Mouse (Mus musculus) C2C12 (cell line): ENCODE measurements around the gene Ptprn2.

ENCODE experiments used
- CTCF ChIP-seq: IDR thresholded peaks from one replicate; pipeline ENCODE4 v1.5.1; 2011; ENCODE audit not compliant: control insufficient read depth, insufficient read depth, insufficient read length
- MAX ChIP-seq: IDR thresholded peaks from one replicate; pipeline ENCODE4 v1.6.1; 2011; ENCODE audit warnings: mild to moderate bottlenecking, control low read depth
- USF1 ChIP-seq: IDR thresholded peaks from one replicate; pipeline ENCODE4 v1.6.1; 2011; ENCODE audit warnings: low read depth, mild to moderate bottlenecking, control low read depth, moderate library complexity

GRCm38 (mm10) chr12:117312079-117312478, 826.6 kb downstream of the Ptprn2 start:
- TF ChIP-seq MAX, result no peak
- TF ChIP-seq CTCF, result no peak
- TF ChIP-seq USF1, result no peak
